Mouse (Mus musculus) thymus, adult 2 months (tissue): ENCODE measurements around the gene Nup205.

Experiments
- CTCF ChIP-seq: fragments of 200-500 bp; IDR thresholded peaks from 2 replicates; pipeline ENCODE4 v1.5.1; 2012; ENCODE audit warnings: mild to moderate bottlenecking, control low read depth, low read length, moderate library complexity, borderline replicate concordance; ENCODE audit not compliant: control insufficient read depth, poor library complexity, insufficient read depth; ENCODE audit errors: extremely low read depth
- POLR2A ChIP-seq: fragments of 200-500 bp; IDR thresholded peaks from 2 replicates; pipeline ENCODE4 v1.6.1; 2012; ENCODE audit warnings: mild to moderate bottlenecking, low read length, control low read depth, moderate library complexity; ENCODE audit not compliant: control insufficient read depth, poor library complexity, insufficient read depth; ENCODE audit errors: extremely low read depth

DNA sequence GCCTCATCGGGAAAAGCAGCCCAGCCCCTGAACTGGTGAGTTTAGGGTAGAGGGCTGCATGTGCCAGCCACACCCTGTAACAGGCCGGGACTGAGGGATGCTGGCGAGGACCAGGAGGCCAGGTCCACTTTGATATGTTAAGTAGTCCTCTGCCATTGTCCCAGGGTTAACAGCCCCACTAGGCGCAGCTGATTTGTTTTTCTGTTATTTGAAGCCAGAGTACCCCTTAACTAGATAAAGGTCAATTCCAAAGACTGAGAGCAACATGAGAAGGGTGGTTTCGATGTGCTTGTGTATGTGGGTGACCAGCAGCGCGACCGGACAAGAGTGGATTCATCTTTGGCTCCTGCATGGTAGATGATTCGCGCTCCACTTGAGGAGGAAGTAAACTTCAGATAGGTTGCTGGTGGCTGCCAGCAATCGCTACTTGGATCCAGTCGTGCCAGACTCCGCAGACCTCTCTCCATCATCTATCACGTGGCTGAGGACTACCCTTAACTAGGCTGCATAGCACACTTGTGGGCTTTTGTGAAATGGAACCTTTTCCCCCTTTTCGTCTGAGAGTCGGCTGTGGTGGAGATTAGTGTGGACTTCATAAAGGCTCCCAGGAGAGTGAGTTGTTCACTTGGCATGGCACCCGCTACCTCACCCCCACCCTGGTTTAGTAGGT lies 74.7 kb downstream of the Nup205 start:
- TF ChIP-seq POLR2A (no peak), CTCF (no peak)
